Mouse (Mus musculus) heart, postnatal 0 days (tissue): ENCODE measurements around the gene Lce1j. TPM values are rescaled to one million over a fixed set of nuclear protein-coding genes. Genes with fewer than 3 reads are reported as not detected.
A peak's percentile ranks its signal among the peaks of the same experiment; 100 is the strongest.
"Not testable (repeated sequence)": the region's sequence is repeated elsewhere in the genome, so short reads cannot be mapped to it uniquely, and the experiment has no call there.

Experiments used
- ATAC-seq: fragments of 200-750 bp; cut with Nextera tagmentation; 2 replicates; pipeline ENCODE4 v1.8.0; 2017; ENCODE audit warnings: low read depth, moderate number of reproducible peaks, moderate library complexity; ENCODE audit not compliant: insufficient read depth
- DNase-seq: peaks from one replicate; pipeline ENCODE4 v3.0.0-alpha.2; 2016; ENCODE audit warnings: low spot score
- H3K27ac ChIP-seq: fragments of 300-500 bp; sonication (generic); 2 replicates; pipeline ENCODE4 v1.5.1; 2014; ENCODE audit warnings: low read depth, mild to moderate bottlenecking
- H3K27me3 ChIP-seq: fragments of 300-500 bp; sonication (generic); 2 replicates; pipeline ENCODE4 v1.6.1; 2014; ENCODE audit warnings: low read length, mixed read lengths; ENCODE audit not compliant: control insufficient read depth, insufficient read depth
- H3K36me3 ChIP-seq: fragments of 300-500 bp; sonication (generic); replicated peaks from 2 replicates; pipeline ENCODE4 v1.6.1; 2014; ENCODE audit warnings: low read length, mixed read lengths; ENCODE audit not compliant: control insufficient read depth, insufficient read depth
- H3K4me1 ChIP-seq: fragments of 300-500 bp; sonication (generic); 2 replicates; pipeline ENCODE4 v1.6.1; 2014; ENCODE audit warnings: antibody characterized with exemption; ENCODE audit not compliant: control insufficient read depth, insufficient read depth
- H3K4me2 ChIP-seq: fragments of 300-500 bp; sonication (generic); 2 replicates; pipeline ENCODE4 v1.6.1; 2014; ENCODE audit warnings: low read depth, mild to moderate bottlenecking, low read length, moderate library complexity
- H3K4me3 ChIP-seq: fragments of 300-500 bp; sonication (generic); 2 replicates; pipeline ENCODE4 v1.5.1; 2014; ENCODE audit warnings: low read depth, low read length
- H3K9ac ChIP-seq: fragments of 300-500 bp; sonication (generic); replicated peaks from 2 replicates; pipeline ENCODE4 v1.6.1; 2014; ENCODE audit warnings: low read depth, low read length, mixed read lengths
- H3K9me3 ChIP-seq: fragments of 300-500 bp; sonication (generic); replicated peaks from 2 replicates; pipeline ENCODE4 v1.6.1; 2016; ENCODE audit warnings: low read length; ENCODE audit not compliant: control insufficient read depth
- CTCF ChIP-seq: IDR thresholded peaks from 2 replicates; pipeline ENCODE4 v1.5.1; 2016; ENCODE audit warnings: antibody characterized with exemption, control low read depth, low read depth
- EP300 ChIP-seq: IDR thresholded peaks from 2 replicates; pipeline ENCODE4 v1.6.1; 2016; ENCODE audit warnings: antibody characterized with exemption, low read depth
- WGBS: fragments of 180-500 bp; shearing (Covaris S2); extraction: QIAGEN DNeasy Blood & Tissue Kit; methylation state at CpG from one replicate; pipeline ENCODE4 v1.1.7; 2014; 5-methylcytosine and 5-hydroxymethylcytosine counted together
- polyA plus RNA-seq: library from polyadenylated mRNA; unstranded; fragments of >200 nt; fragmentation: Nextera tagmentation; extraction: Ambion mirVana; gene quantifications from 2 replicates; pipeline ENCODE4 v1.2.1, GENCODE M21; 2015
- total RNA-seq: library from RNA; depleted of rRNA; stranded (reverse); fragments of >200 nt; gene quantifications from 2 replicates; pipeline ENCODE4 v1.2.3, GENCODE M21; 2014; ENCODE audit warnings: low replicate concordance; rRNA removed

The Lce1j gene
- total RNA-seq = not detected in 2 replicates
- polyA plus RNA-seq = not detected in 2 replicates

DNA sequence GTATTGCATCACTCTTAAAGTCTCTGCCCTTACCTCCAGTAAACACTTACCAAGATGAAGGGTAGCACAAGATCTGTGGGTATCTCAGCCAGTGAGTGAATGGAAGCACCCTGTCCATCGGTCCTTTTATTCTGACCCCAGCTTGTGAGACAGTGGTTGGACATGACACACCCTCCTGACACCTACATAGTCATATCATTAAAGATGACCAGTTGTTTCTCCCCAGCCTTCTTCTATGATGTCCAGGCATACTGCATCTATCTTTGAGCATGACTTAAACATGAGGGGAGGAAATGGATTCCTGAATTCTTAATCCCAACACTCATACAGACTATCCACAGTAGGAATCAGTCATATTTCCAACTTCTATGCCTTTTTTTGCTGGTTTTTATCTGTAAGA lies at the start of gene Lce1j:
Lce1j (minus strand) TSS at position 101 of the 400 bp plus-strand sequence.
- H3K9me3 ChIP-seq = no peaks in the 10 kb centered on the region
- no peak within 1 kb of the TSS for H3K27ac ChIP-seq
- ATAC-seq = no peak
- no peaks in the 10 kb centered on the region for H3K4me1 ChIP-seq
- no peak within 1 kb of the TSS for H3K4me2 ChIP-seq
- TF ChIP-seq EP300 (no peak), CTCF (no peak)
- 57% methylated on average over 1 of the region's 1 CpGs for WGBS
- no peaks in the 10 kb centered on the region for H3K36me3 ChIP-seq
- no peak within 1 kb of the TSS for H3K9ac ChIP-seq
- no peak for DNase-seq
- H3K27me3 ChIP-seq = no peaks in the 10 kb centered on the region
- H3K4me3 ChIP-seq = no peak within 1 kb of the TSS

DNA sequence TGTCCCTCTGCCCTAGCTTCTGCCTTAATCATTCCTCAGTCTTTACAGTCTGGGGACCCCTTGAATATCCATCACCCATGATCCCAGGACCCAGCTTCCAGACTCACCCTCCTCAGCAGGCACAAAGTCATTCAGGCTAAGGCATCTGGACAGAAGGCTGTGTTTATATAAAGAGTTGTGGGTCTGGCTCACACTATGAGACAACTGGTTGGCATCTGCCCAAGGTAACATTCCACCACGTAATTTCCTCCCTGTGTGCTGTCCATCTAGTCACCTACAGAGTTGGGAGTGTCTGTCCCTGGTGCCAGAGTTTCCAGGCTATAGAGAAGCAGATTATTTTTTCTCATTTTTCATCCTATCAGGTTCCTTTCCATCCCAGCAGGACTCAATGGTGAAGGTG lies 36.8 kb upstream of the Lce1j start, which contains the start of gene Kprp:
Kprp (minus strand) TSS at position 140 of the 400 bp plus-strand sequence.
- no peaks in the 10 kb centered on the region for H3K27me3 ChIP-seq
- H3K27ac ChIP-seq = no peak within 1 kb of the TSS
- ATAC-seq = no peak
- WGBS = 11% methylated on average over 1 of the region's 1 CpGs
- H3K4me1 ChIP-seq = no peaks in the 10 kb centered on the region
- DNase-seq = no peak
- H3K36me3 ChIP-seq = no peaks in the 10 kb centered on the region
- no peaks in the 10 kb centered on the region for H3K9me3 ChIP-seq
- no peak for TF ChIP-seq CTCF
- TF ChIP-seq EP300 = no peak
- no peak within 1 kb of the TSS for H3K9ac ChIP-seq
- H3K4me2 ChIP-seq = no peak within 1 kb of the TSS
- no peak within 1 kb of the TSS for H3K4me3 ChIP-seq

- no peak for ATAC-seq
- no peaks in the 10 kb centered on the region for H3K9me3 ChIP-seq
- TF ChIP-seq CTCF = peak; percentile 18
- no peak for TF ChIP-seq EP300
Measured at GRCm38 (mm10) chr3:92825808-92826207, 35.5 kb upstream of the Lce1j start.

DNA sequence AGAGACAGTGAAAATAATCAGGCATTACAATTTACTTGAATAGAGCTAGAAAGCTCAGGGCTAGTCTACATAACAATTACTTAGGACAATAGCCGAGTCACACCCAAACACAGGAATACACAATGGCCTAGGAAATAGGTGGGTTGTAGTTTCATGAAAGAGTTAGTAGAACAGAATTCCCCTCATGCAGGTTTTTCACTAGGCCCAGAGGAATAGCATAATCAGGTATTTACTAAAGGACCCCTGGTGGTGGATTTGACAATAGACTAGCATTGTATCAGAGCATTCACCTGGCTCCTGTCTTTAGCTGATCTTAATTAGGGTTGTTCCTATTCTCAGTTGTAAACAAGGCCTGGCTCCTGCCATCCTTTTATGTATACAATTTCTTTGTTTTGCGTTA lies 25.7 kb upstream of the Lce1j start:
- not testable (repeated sequence) for H3K27me3 ChIP-seq, H3K4me2 ChIP-seq, ATAC-seq, H3K9me3 ChIP-seq, DNase-seq, H3K9ac ChIP-seq, H3K27ac ChIP-seq, H3K36me3 ChIP-seq, H3K4me3 ChIP-seq, H3K4me1 ChIP-seq
- 82% methylated on average over 2 of the region's 2 CpGs for WGBS

More at GRCm38 (mm10) chr3:92825808-92826207, 35.5 kb upstream of the Lce1j start:
- Histone ChIP-seq H3K9ac (no peak overlapping the region), H3K4me1 (no peaks in the 10 kb centered on the region), H3K4me3 (no peak overlapping the region), H3K36me3 (no peaks in the 10 kb centered on the region), H3K27me3 (no peaks in the 10 kb centered on the region), H3K4me2 (no peak overlapping the region), H3K27ac (no peak overlapping the region)
- no peak for DNase-seq
- 19% methylated on average over 1 of the region's 1 CpGs for WGBS

GRCm38 (mm10) chr3:92815581-92815980 lies 25.3 kb upstream of the Lce1j start:
- H3K4me3 ChIP-seq = no peak overlapping the region
- H3K36me3 ChIP-seq = no peaks in the 10 kb centered on the region
- no peak overlapping the region for H3K27ac ChIP-seq
- no peaks in the 10 kb centered on the region for H3K9me3 ChIP-seq
- no peak overlapping the region for H3K9ac ChIP-seq
- 85% methylated on average over 3 of the region's 3 CpGs for WGBS
- H3K4me1 ChIP-seq = no peaks in the 10 kb centered on the region
- DNase-seq (no peak), ATAC-seq (no peak)
- TF ChIP-seq EP300 = no peak
- TF ChIP-seq CTCF = no peak
- H3K27me3 ChIP-seq = no peaks in the 10 kb centered on the region
- H3K4me2 ChIP-seq = no peak overlapping the region

GRCm38 (mm10) chr3:92807791-92808190 lies 17.5 kb upstream of the Lce1j start, which contains the start of gene Lce1k:
Lce1k (minus strand) TSS chr3:92807891.
- Histone ChIP-seq H3K36me3 (no peaks in the 10 kb centered on the region), H3K4me2 (no peak within 1 kb of the TSS), H3K27me3 (no peaks in the 10 kb centered on the region), H3K9me3 (no peaks in the 10 kb centered on the region), H3K27ac (no peak within 1 kb of the TSS), H3K4me3 (no peak within 1 kb of the TSS), H3K4me1 (no peaks in the 10 kb centered on the region), H3K9ac (no peak within 1 kb of the TSS)
- TF ChIP-seq EP300 (no peak), CTCF (no peak)
- DNase-seq (no peak), ATAC-seq (no peak)
